Mouse (Mus musculus): ENCODE results near the gene Mybph. TPM values are rescaled to one million over a fixed set of nuclear protein-coding genes. Genes with fewer than 3 reads are reported as not detected.

Gene Mybph
- polyA plus RNA-seq, 1 experiment from 2014 or later, result 0.16 TPM

DNA sequence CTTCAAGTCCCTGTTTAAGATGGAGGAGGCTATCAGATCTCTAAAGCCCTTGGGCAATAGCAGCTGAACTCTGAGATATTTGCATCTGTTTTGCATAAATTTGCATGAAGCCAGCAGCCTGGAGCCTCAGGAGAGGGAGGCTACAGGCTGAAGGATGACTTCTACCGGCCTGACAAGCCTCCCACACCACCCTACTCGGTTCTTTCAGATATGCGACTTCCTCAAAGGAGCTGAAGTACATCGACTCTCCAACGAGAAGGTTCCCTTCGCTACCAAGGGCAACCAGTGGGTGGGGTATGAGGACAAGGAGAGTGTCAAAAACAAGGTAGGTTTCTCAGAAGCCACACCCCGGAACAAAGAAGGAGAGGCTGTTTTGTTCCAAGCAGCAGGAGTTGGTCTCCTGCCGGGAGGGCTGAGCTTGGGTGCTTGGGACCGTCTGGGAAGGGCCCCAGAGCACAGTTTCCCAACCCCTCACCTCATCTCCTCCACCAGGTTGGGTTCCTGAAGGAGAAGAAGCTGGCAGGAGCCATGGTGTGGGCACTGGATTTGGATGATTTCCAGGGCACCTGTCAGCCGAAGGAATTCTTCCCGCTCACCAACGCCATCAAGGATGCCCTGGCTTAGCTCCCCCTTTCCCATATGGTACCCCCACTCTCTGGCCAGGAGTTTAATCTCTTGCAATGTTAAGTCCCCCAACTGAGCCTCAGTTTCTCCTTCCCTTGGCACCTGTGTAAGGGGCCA lies 4.1 kb upstream of the Mybph start:
- no peaks in the 10 kb centered on the region for H3K36me3 ChIP-seq
- 23% methylated on average over 12 of the region's 12 CpGs for WGBS
- no peak for ATAC-seq (ENCODE audit: borderline replicate concordance, extremely low read depth, low FRiP score, low TSS enrichment)
- H3K9me3 ChIP-seq, result no peaks in the 10 kb centered on the region
- no peak overlapping the region for H3K27ac ChIP-seq
- H3K4me3 ChIP-seq, result no peak overlapping the region
- no peak overlapping the region for H3K4me2 ChIP-seq
- H3K4me1 ChIP-seq, result 0 out of 2 replicates have a peak, but pooled peaks cover 5% of the 10 kb centered on the region
- H3K9ac ChIP-seq, result no peak overlapping the region
- H3K27me3 ChIP-seq, result peaks cover 4% of the 10 kb centered on the region; the same call in 1 of the 2 replicates

GRCm38 (mm10) chr1:134191192-134191591 lies 2.1 kb upstream of the Mybph start:
- Histone ChIP-seq H3K27me3 (peaks cover 4% of the 10 kb centered on the region), H3K4me1 (0 out of 2 replicates have a peak, but pooled peaks cover 11% of the 10 kb centered on the region), H3K4me3 (no peak overlapping the region), H3K36me3 (no peaks in the 10 kb centered on the region), H3K4me2 (no peak overlapping the region), H3K9me3 (no peaks in the 10 kb centered on the region), H3K9ac (no peak overlapping the region), H3K27ac (no peak overlapping the region)
- ATAC-seq (ENCODE audit: borderline replicate concordance, extremely low read depth, low FRiP score, low TSS enrichment), result no peak
- WGBS, result 88% methylated on average over 5 of the region's 5 CpGs

DNA sequence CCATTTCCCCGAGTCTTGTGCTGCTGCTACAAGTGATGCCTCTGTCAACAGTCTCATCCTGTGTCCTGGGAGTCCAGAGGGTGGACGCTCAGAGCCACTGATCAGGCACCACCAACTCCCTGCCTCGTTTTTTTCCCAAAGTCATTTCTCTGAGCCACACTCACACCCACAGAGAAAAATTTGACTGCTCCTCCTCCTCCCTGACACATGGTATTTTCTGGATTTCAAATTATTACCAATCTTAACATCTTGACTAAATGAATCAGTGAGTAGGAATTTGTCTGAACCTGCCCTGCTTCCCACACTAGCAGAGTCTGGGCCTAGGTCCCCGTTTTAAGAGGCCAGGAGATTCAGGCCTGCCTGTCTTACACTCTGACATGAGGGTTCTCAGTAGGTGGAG lies 1.2 kb upstream of the Mybph start:
- no peak for ATAC-seq (ENCODE audit: borderline replicate concordance, extremely low read depth, low FRiP score, low TSS enrichment)
- Histone ChIP-seq H3K36me3 (no peaks in the 10 kb centered on the region), H3K4me2 (no peak overlapping the region), H3K27ac (no peak overlapping the region), H3K27me3 (peaks cover 4% of the 10 kb centered on the region), H3K9me3 (no peaks in the 10 kb centered on the region), H3K4me1 (0 out of 2 replicates have a peak, but pooled peaks cover 11% of the 10 kb centered on the region), H3K4me3 (no peak overlapping the region), H3K9ac (no peak overlapping the region)
- 28% methylated on average over 4 of the region's 4 CpGs for WGBS

GRCm38 (mm10) chr1:134193674-134194197 lies 488 bp downstream of the Mybph start:
- Histone ChIP-seq H3K27me3 (peaks cover 1% of the 10 kb centered on the region), H3K4me2 (no peak overlapping the region), H3K4me1 (0 out of 2 replicates have a peak, but pooled peaks cover 11% of the 10 kb centered on the region), H3K27ac (no peak overlapping the region), H3K9ac (no peak overlapping the region), H3K36me3 (no peaks in the 10 kb centered on the region), H3K4me3 (no peak overlapping the region), H3K9me3 (no peaks in the 10 kb centered on the region)
- WGBS, result 50% methylated on average over 7 of the region's 7 CpGs
- no peak for ATAC-seq (ENCODE audit: borderline replicate concordance, extremely low read depth, low FRiP score, low TSS enrichment)

GRCm38 (mm10) chr1:134194298-134195022 lies 1.2 kb downstream of the Mybph start:
- H3K27me3 ChIP-seq, result no peaks in the 10 kb centered on the region; the same call in 1 of the 2 replicates
- H3K4me1 ChIP-seq, result 0 out of 2 replicates have a peak, but pooled peaks cover 5% of the 10 kb centered on the region
- no peak overlapping the region for H3K27ac ChIP-seq
- no peaks in the 10 kb centered on the region for H3K36me3 ChIP-seq
- no peak overlapping the region for H3K4me2 ChIP-seq
- 67% methylated on average over 16 of the region's 16 CpGs for WGBS
- H3K4me3 ChIP-seq, result no peak overlapping the region
- H3K9me3 ChIP-seq, result no peaks in the 10 kb centered on the region
- no peak for ATAC-seq (ENCODE audit: borderline replicate concordance, extremely low read depth, low FRiP score, low TSS enrichment)
- H3K9ac ChIP-seq, result no peak overlapping the region

GRCm38 (mm10) chr1:134195117-134195516 lies 1.9 kb downstream of the Mybph start:
- Histone ChIP-seq H3K27me3 (no peaks in the 10 kb centered on the region; the same call in 1 of the 2 replicates), H3K9me3 (no peaks in the 10 kb centered on the region), H3K27ac (no peak overlapping the region), H3K4me1 (0 out of 2 replicates have a peak, but pooled peaks cover 5% of the 10 kb centered on the region), H3K4me3 (no peak overlapping the region), H3K4me2 (no peak overlapping the region), H3K36me3 (no peaks in the 10 kb centered on the region), H3K9ac (no peak overlapping the region)
- ATAC-seq (ENCODE audit: borderline replicate concordance, extremely low read depth, low FRiP score, low TSS enrichment), result no peak
- WGBS, result 21% methylated on average over 2 of the region's 2 CpGs

GRCm38 (mm10) chr1:134195571-134195970 lies 2.3 kb downstream of the Mybph start:
- Histone ChIP-seq H3K27me3 (no peaks in the 10 kb centered on the region; the same call in 1 of the 2 replicates), H3K9ac (no peak overlapping the region), H3K36me3 (no peaks in the 10 kb centered on the region), H3K9me3 (no peaks in the 10 kb centered on the region), H3K4me2 (no peak overlapping the region), H3K4me1 (0 out of 2 replicates have a peak, but pooled peaks cover 5% of the 10 kb centered on the region), H3K4me3 (no peak overlapping the region), H3K27ac (no peak overlapping the region)
- ATAC-seq (ENCODE audit: borderline replicate concordance, extremely low read depth, low FRiP score, low TSS enrichment), result no peak
- 30% methylated on average over 3 of the region's 3 CpGs for WGBS

- ATAC-seq (ENCODE audit: borderline replicate concordance, extremely low read depth, low FRiP score, low TSS enrichment), result no peak
- H3K9ac ChIP-seq, result no peak overlapping the region
- no peak overlapping the region for H3K4me3 ChIP-seq
- WGBS, result 24% methylated on average over 4 of the region's 4 CpGs
- H3K4me2 ChIP-seq, result no peak overlapping the region
- H3K4me1 ChIP-seq, result 0 out of 2 replicates have a peak, but pooled peaks cover 5% of the 10 kb centered on the region
- H3K27me3 ChIP-seq, result no peaks in the 10 kb centered on the region; the same call in 1 of the 2 replicates
- no peak overlapping the region for H3K27ac ChIP-seq
- H3K9me3 ChIP-seq, result no peaks in the 10 kb centered on the region
- no peaks in the 10 kb centered on the region for H3K36me3 ChIP-seq
These were observed 2.7 kb downstream of the Mybph start for GRCm38 (mm10) chr1:134195979-134196378.

- ATAC-seq (ENCODE audit: borderline replicate concordance, extremely low read depth, low FRiP score, low TSS enrichment), result no peak
- Histone ChIP-seq H3K27me3 (no peaks in the 10 kb centered on the region; the same call in 1 of the 2 replicates), H3K9me3 (no peaks in the 10 kb centered on the region), H3K36me3 (no peaks in the 10 kb centered on the region), H3K4me3 (no peak overlapping the region), H3K27ac (no peak overlapping the region), H3K4me2 (no peak overlapping the region), H3K4me1 (0 out of 2 replicates have a peak, but pooled peaks cover 5% of the 10 kb centered on the region), H3K9ac (no peak overlapping the region)
- 61% methylated on average over 4 of the region's 4 CpGs for WGBS
These were observed 3.1 kb downstream of the Mybph start for GRCm38 (mm10) chr1:134196386-134196785.

DNA sequence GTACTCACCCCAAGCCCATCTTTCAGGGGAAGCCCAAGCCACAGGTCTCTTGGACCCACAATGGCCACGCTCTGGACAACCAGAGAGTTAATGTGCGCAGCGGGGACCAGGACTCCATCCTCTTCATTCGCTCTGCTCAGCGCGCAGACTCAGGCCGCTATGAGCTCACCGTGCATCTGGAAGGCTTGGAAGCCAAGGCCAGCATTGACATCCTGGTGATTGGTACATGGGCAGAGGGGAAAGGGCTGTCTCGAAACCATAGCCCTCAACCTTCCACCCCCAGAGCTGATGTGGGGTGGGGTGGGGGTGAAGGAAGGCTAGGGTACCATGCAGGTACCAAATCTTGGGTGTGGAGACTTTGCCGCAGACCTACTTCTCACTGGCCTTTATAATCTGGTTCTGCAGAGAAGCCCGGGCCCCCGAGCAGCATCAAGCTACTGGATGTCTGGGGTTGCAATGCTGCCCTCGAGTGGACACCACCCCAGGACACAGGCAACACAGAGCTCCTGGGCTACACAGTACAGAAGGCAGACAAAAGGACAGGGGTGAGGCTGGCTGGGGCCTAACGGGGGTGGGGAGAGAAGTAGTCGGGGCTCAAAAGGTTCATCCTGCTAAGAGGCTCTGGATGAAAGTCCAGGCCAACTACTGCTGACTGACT lies 4.2 kb downstream of the Mybph start:
- no peak overlapping the region for H3K27ac ChIP-seq
- H3K4me2 ChIP-seq, result no peak overlapping the region
- H3K36me3 ChIP-seq, result no peaks in the 10 kb centered on the region
- no peak overlapping the region for H3K9ac ChIP-seq
- 80% methylated on average over 15 of the region's 15 CpGs for WGBS
- H3K9me3 ChIP-seq, result no peaks in the 10 kb centered on the region
- H3K27me3 ChIP-seq, result no peaks in the 10 kb centered on the region; the same call in 1 of the 2 replicates
- 0 out of 2 replicates have a peak, but pooled peaks cover 5% of the 10 kb centered on the region for H3K4me1 ChIP-seq
- no peak for ATAC-seq (ENCODE audit: borderline replicate concordance, extremely low read depth, low FRiP score, low TSS enrichment)
- H3K4me3 ChIP-seq, result no peak overlapping the region

DNA sequence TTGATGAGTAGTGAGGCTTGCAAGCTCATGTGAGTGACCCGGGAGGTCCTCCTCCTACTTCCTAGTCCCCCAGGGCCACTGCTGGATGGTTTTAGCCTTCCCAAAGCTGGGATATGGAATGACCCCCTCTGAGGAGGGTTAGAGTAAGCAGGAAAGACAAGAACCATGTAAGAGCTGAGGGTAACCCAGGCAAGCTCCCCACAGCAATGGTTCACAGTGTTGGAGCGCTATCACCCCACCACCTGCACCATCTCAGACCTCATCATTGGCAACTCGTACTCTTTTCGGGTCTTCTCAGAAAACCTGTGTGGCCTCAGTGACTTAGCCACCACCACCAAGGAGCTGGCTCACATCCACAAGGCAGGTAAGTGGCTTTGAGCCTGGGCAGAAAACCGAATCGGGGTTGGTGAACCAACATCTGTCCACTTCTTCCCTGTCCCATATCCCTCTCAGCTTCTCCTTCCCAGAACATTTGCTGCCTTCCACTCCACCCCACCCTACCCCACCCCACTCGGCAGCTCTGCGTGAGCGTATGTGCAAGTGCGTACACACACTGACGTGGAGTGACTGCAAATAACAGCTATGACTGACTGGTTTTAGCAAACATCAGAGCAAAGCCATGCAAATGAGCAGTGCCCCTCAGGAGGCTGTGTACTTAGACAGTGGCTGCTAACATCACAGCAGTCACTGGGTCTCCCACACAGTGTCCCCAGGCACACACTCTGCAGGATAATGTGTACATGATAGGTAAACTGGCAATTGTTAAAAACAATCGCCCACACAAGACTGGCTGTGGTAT lies 5.1 kb downstream of the Mybph start:
- H3K4me2 ChIP-seq, result no peak overlapping the region
- ATAC-seq (ENCODE audit: borderline replicate concordance, extremely low read depth, low FRiP score, low TSS enrichment), result no peak
- H3K4me3 ChIP-seq, result no peak overlapping the region
- H3K27ac ChIP-seq, result no peak overlapping the region
- H3K9me3 ChIP-seq, result no peaks in the 10 kb centered on the region
- H3K9ac ChIP-seq, result no peak overlapping the region
- 67% methylated on average over 12 of the region's 12 CpGs for WGBS
- H3K36me3 ChIP-seq, result no peaks in the 10 kb centered on the region
- no peaks in the 10 kb centered on the region; the same call in 1 of the 2 replicates for H3K27me3 ChIP-seq
- H3K4me1 ChIP-seq, result 0 out of 2 replicates have a peak, but pooled peaks cover 5% of the 10 kb centered on the region

Measured in lung, embryonic 15.5 days (tissue).